Mouse (Mus musculus) embryonic fibroblast, embryonic 13.5 days (primary cell): ENCODE data around the gene Nfe2l1. TPM values are rescaled to one million over a fixed set of nuclear protein-coding genes. Genes with fewer than 3 reads are reported as not detected.
"Not testable (repeated sequence)": the region's sequence is repeated elsewhere in the genome, so short reads cannot be mapped to it uniquely, and the experiment has no call there.

Source experiments
- H3K27ac ChIP-seq: 2 replicates; pipeline ENCODE4 v1.5.1; 2012; ENCODE audit warnings: low read length, control low read depth, inconsistent platforms; ENCODE audit not compliant: insufficient read depth
- H3K4me1 ChIP-seq: 2 replicates; pipeline ENCODE4 v1.6.1; 2011; ENCODE audit warnings: low read length; ENCODE audit not compliant: control insufficient read depth, insufficient read depth
- H3K4me3 ChIP-seq: 2 replicates; pipeline ENCODE4 v1.5.1; 2011; ENCODE audit warnings: mild to moderate bottlenecking, control low read depth, low read length; ENCODE audit not compliant: insufficient read depth
- CTCF ChIP-seq: IDR thresholded peaks from 2 replicates; pipeline ENCODE4 v1.5.1; 2011; ENCODE audit warnings: mild to moderate bottlenecking, control low read depth, low read length, moderate library complexity, borderline replicate concordance; ENCODE audit not compliant: insufficient read depth
- POLR2A ChIP-seq: IDR thresholded peaks from 2 replicates; pipeline ENCODE4 v1.6.1; 2011; ENCODE audit warnings: low read depth, mild to moderate bottlenecking, control low read depth, low read length, moderate library complexity
- polyA plus RNA-seq: library from polyadenylated mRNA; stranded (reverse); fragments of >200 nt; gene quantifications from 2 replicates; pipeline ENCODE4 v1.2.4, GENCODE M21; 2011; ENCODE audit warnings: low read depth; ENCODE audit not compliant: missing spikeins, insufficient read length

Gene Nfe2l1
- polyA plus RNA-seq, 1 experiment, result 370 TPM

- no peak overlapping the region for H3K4me3 ChIP-seq
- 0 out of 2 replicates have a peak, but pooled peaks cover 2% of the 10 kb centered on the region for H3K4me1 ChIP-seq
- no peak overlapping the region for H3K27ac ChIP-seq
- TF ChIP-seq CTCF (peak; percentile 50; the same call in 1 of the 2 replicates), POLR2A (no peak)
These were observed 37.4 kb upstream of the Nfe2l1 start for GRCm38 (mm10) chr11:96867149-96867548.

GRCm38 (mm10) chr11:96863206-96863995 is 33.6 kb upstream of the Nfe2l1 start:
- H3K4me1 ChIP-seq, result peaks cover 11% of the 10 kb centered on the region
- no peak overlapping the region for H3K4me3 ChIP-seq
- TF ChIP-seq POLR2A (peak; percentile 62; the same call in 1 of the 2 replicates), CTCF (no peak)
- peak overlapping the region; percentile 32 for H3K27ac ChIP-seq

- H3K4me3 ChIP-seq, result no peak overlapping the region
- no peak for TF ChIP-seq CTCF
- H3K4me1 ChIP-seq, result peaks cover 11% of the 10 kb centered on the region
- H3K27ac ChIP-seq, result peak overlapping the region; percentile 23
These were observed 32.8 kb upstream of the Nfe2l1 start for GRCm38 (mm10) chr11:96862534-96862933.

- TF ChIP-seq POLR2A (peak; percentile 50; the same call in 1 of the 2 replicates), CTCF (peak; percentile 95)
- Histone ChIP-seq H3K4me3 (peak overlapping the region; percentile 57), H3K27ac (peak overlapping the region; percentile 93), H3K4me1 (peaks cover 11% of the 10 kb centered on the region)
These were observed 32.1 kb upstream of the Nfe2l1 start for GRCm38 (mm10) chr11:96861878-96862289.

- H3K4me1 ChIP-seq, result peaks cover 11% of the 10 kb centered on the region
- no peak; the same call in 1 of the 2 replicates for TF ChIP-seq POLR2A
- TF ChIP-seq CTCF, result no peak
- H3K4me3 ChIP-seq, result peak overlapping the region; percentile 57
- H3K27ac ChIP-seq, result peak overlapping the region; percentile 93
These were observed 31.7 kb upstream of the Nfe2l1 start for GRCm38 (mm10) chr11:96861446-96861845.

- TF ChIP-seq CTCF (peak; percentile 74), POLR2A (no peak)
These were observed 30.8 kb upstream of the Nfe2l1 start for GRCm38 (mm10) chr11:96860564-96860963.

GRCm38 (mm10) chr11:96859635-96860034 is 29.9 kb upstream of the Nfe2l1 start:
- H3K4me1 ChIP-seq, result peaks cover 11% of the 10 kb centered on the region
- peak overlapping the region; percentile 0; the same call in 1 of the 2 replicates for H3K27ac ChIP-seq
- TF ChIP-seq POLR2A, result no peak
- no peak for TF ChIP-seq CTCF
- no peak overlapping the region for H3K4me3 ChIP-seq

More at GRCm38 (mm10) chr11:96860564-96860963, 30.8 kb upstream of the Nfe2l1 start:
- H3K4me1 ChIP-seq, result peaks cover 11% of the 10 kb centered on the region
- peak overlapping the region; percentile 93 for H3K27ac ChIP-seq
- H3K4me3 ChIP-seq, result no peak overlapping the region

- no peak for TF ChIP-seq CTCF
- TF ChIP-seq POLR2A, result no peak
- H3K27ac ChIP-seq, result no peak overlapping the region
- H3K4me3 ChIP-seq, result no peak overlapping the region
- H3K4me1 ChIP-seq, result peaks cover 9% of the 10 kb centered on the region
These were observed 27.7 kb upstream of the Nfe2l1 start for GRCm38 (mm10) chr11:96857446-96857845.

GRCm38 (mm10) chr11:96849681-96850467 is 20.1 kb upstream of the Nfe2l1 start, which contains the start of gene Copz2:
TSS of gene Copz2 (plus strand) at chr11:96849870.
- TF ChIP-seq POLR2A, result peak; percentile 81
- no peak for TF ChIP-seq CTCF
- Histone ChIP-seq H3K4me3 (peak within 1 kb of the TSS; percentile 88), H3K4me1 (no peaks in the 10 kb centered on the region), H3K27ac (peak within 1 kb of the TSS; percentile 41)

GRCm38 (mm10) chr11:96849145-96849544 is 19.4 kb upstream of the Nfe2l1 start:
- H3K4me3 ChIP-seq, result peak overlapping the region; percentile 53; the same call in 1 of the 2 replicates
- H3K4me1 ChIP-seq, H3K27ac ChIP-seq: not testable (repeated sequence)
